Mouse (Mus musculus) urinary bladder, postnatal 4 days (tissue): ENCODE measurements around the gene Tyro3.

Experiments used
- DNase-seq, 2 experiments: peaks; one replicate each; pipeline ENCODE4 v3.0.0; 2021 to 2022; ENCODE audit warnings: low spot score in 2 of 2

The Tyro3 gene

GRCm38 (mm10) chr2:119797279-119797783, at the start of gene Tyro3:
Gene Tyro3, plus strand, starts transcription at chr2:119797733.
- no peak for DNase-seq

GRCm38 (mm10) chr2:119749260-119749659, 48.3 kb upstream of the Tyro3 start:
- DNase-seq = no peak

GRCm38 (mm10) chr2:119757601-119758100, 39.9 kb upstream of the Tyro3 start:
- no peak for DNase-seq

- DNase-seq = no peak
Observed at GRCm38 (mm10) chr2:119758101-119758843, 39.3 kb upstream of the Tyro3 start.

GRCm38 (mm10) chr2:119758844-119759835, 38.4 kb upstream of the Tyro3 start:
- no peak for DNase-seq

- no peak for DNase-seq
Observed at GRCm38 (mm10) chr2:119760251-119760650, 37.3 kb upstream of the Tyro3 start, which contains the start of gene Ltk. Gene Ltk, minus strand, starts transcription at chr2:119760431.

- DNase-seq = no peak
Observed at GRCm38 (mm10) chr2:119762276-119762675, 35.3 kb upstream of the Tyro3 start.

GRCm38 (mm10) chr2:119763924-119764323, 33.6 kb upstream of the Tyro3 start:
- no peak for DNase-seq

- DNase-seq = no peak
Observed at GRCm38 (mm10) chr2:119767246-119767645, 30.3 kb upstream of the Tyro3 start.

GRCm38 (mm10) chr2:119787206-119787883, 10.2 kb upstream of the Tyro3 start, which contains the start of gene Rpap1:
Gene Rpap1, minus strand, starts transcription at chr2:119787537.
- DNase-seq = peak; percentile 74 to 84

- no peak for DNase-seq
Observed at GRCm38 (mm10) chr2:119789996-119790395, 7.5 kb upstream of the Tyro3 start.

- peak; percentile 73 to 76 for DNase-seq
Observed at GRCm38 (mm10) chr2:119798246-119798927, 854 bp downstream of the Tyro3 start.

GRCm38 (mm10) chr2:119799181-119799960, 1.8 kb downstream of the Tyro3 start:
- peak in 1 of 2 experiments; percentile 51 for DNase-seq

GRCm38 (mm10) chr2:119799961-119800550, 2.5 kb downstream of the Tyro3 start:
- no peak for DNase-seq

- DNase-seq = no peak
Observed at GRCm38 (mm10) chr2:119800876-119801846, 3.6 kb downstream of the Tyro3 start.

GRCm38 (mm10) chr2:119802767-119803617, 5.5 kb downstream of the Tyro3 start:
- peak in 1 of 2 experiments; percentile 40 for DNase-seq

- no peak for DNase-seq
Observed at GRCm38 (mm10) chr2:119803618-119804274, 6.2 kb downstream of the Tyro3 start.
